Comparison of ENCODE assay signal across 8 mouse cellular contexts in the genomic region with DNA sequence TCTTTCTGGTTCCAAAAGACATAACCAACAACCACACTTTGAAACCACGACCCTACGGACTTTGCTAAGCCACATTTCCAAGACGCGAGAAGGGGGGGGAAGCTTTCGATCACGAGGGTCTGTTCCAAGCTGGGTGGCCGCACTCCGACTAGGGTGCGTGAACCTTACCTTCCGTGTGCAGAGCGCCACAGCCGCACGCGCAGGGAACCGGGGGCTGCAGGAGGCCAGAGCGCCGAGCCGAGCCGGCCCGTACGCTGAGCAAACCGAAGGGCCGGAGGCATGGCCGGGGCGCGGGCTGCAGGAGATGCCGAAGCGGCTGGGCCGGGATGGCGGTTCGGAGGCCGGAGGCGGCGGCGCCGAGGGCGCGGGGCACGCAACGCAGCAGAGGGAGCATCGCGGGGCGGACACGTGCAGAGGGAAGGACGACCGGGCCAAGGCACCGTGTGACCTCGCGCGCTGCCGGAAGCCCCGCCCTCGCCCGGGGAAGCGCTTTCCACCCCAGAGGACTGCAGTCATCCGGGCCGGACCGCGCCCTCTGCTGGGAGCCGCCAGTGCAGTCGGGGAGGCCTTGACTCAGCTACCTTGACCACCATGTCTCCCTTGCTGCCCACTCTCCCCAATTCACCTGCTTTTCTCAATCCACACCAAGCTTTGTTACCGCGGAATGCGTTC. TPM values are rescaled to one million over a fixed set of nuclear protein-coding genes. Genes with fewer than 3 reads are reported as not detected.
DNase-seq lines count a peak whose midpoint lies in the region; ATAC-seq lines count a peak whose summit lies in the region.

A gene (minus strand): TSS at position 470 of the 672 bp plus-strand sequence.

- peak; percentile 96 for ATAC-seq in hindbrain, embryonic 15.5 days (ENCODE audit: low FRiP score, low read depth)

- under 1% methylated on average over 59 of the region's 64 CpGs for WGBS in hindbrain, embryonic 15.5 days

- peaks cover 12% of the 10 kb centered on the region for H3K4me1 ChIP-seq in hindbrain, embryonic 15.5 days (replicated peaks)

- peak; percentile 95 for DNase-seq in ZHBTc4 (ENCODE audit: low read depth, low spot score)
- peak; percentile 97 to 99 for DNase-seq in cerebellum, postnatal 4 days (ENCODE audit: low spot score in 2 of 2)
- DNase-seq in gastrocnemius, adult 18-20 months (ENCODE audit: low spot score) = peak; percentile 94
- DNase-seq in left cerebral cortex, adult 11 months (ENCODE audit: low spot score) = peak; percentile 87
- peak; percentile 95 for DNase-seq in lung, postnatal 36 days
- DNase-seq in retina, embryonic 14.5 days (ENCODE audit: low spot score) = peak; percentile 96
- DNase-seq in thymus, postnatal 36 days = peak; percentile 92 to 94

- H3K4me3 ChIP-seq in hindbrain, embryonic 15.5 days = peak within 1 kb of the TSS; percentile 100

- H3K9me3 ChIP-seq in hindbrain, embryonic 15.5 days = no peaks in the 10 kb centered on the region

- H3K27me3 ChIP-seq in hindbrain, embryonic 15.5 days = no peaks in the 10 kb centered on the region

- peak within 1 kb of the TSS; percentile 98 for H3K9ac ChIP-seq in hindbrain, embryonic 15.5 days

- H3K4me2 ChIP-seq in hindbrain, embryonic 15.5 days = peak within 1 kb of the TSS; percentile 79

- H3K27ac ChIP-seq in hindbrain, embryonic 15.5 days (replicated peaks) = peak within 1 kb of the TSS; percentile 76

- peaks cover 67% of the 10 kb centered on the region for H3K36me3 ChIP-seq in hindbrain, embryonic 15.5 days

RNA-seq across cellular contexts. Expression of the gene that starts here (rescaled TPM):
- 100 to 1,000 TPM; 120 TPM for total RNA-seq in gastrocnemius, adult 18-20 months (2021)
- 175 and 182 TPM in 2 replicates for polyA plus RNA-seq in hindbrain, embryonic 15.5 days (2015; fragmentation: Nextera tagmentation; extraction: Ambion mirVana)

Comparison
In these comparisons a context has a peak if more than half of its experiments do, and no peak if none do; other contexts are left out.
1. Peak in every context shown above with its lines: DNase-seq, ATAC-seq, H3K4me3 ChIP-seq and H3K27ac ChIP-seq.